Mouse (Mus musculus) midbrain, embryonic 11.5 days (tissue): Measurements from ENCODE around the gene Sergef. TPM values are rescaled to one million over a fixed set of nuclear protein-coding genes. Genes with fewer than 3 reads are reported as not detected.
A peak's percentile ranks its signal among the peaks of the same experiment; 100 is the strongest.

Experiments used
- ATAC-seq: fragments of 200-750 bp; cut with Nextera tagmentation; 2 replicates; pipeline ENCODE4 v1.8.0; 2017; ENCODE audit warnings: moderate TSS enrichment, moderate library complexity; ENCODE audit not compliant: low FRiP score
- DNase-seq: peaks from one replicate; pipeline ENCODE4 v3.0.0; 2015; ENCODE audit warnings: low spot score; ENCODE audit errors: missing footprints
- H3K27ac ChIP-seq: fragments of 300-500 bp; sonication (generic); 2 replicates; pipeline ENCODE4 v1.5.1; 2014; ENCODE audit warnings: low read depth, low read length
- H3K27me3 ChIP-seq: fragments of 300-500 bp; sonication (generic); 2 replicates; pipeline ENCODE4 v1.6.1; 2014; ENCODE audit warnings: mild to moderate bottlenecking, low read length, moderate library complexity, mixed read lengths; ENCODE audit not compliant: control insufficient read depth, insufficient read depth
- H3K36me3 ChIP-seq: fragments of 300-500 bp; sonication (generic); 2 replicates; pipeline ENCODE4 v1.6.1; 2014; ENCODE audit warnings: mild to moderate bottlenecking, low read length, moderate library complexity, mixed read lengths; ENCODE audit not compliant: control insufficient read depth, insufficient read depth
- H3K4me1 ChIP-seq: fragments of 300-500 bp; sonication (generic); 2 replicates; pipeline ENCODE4 v1.6.1; 2014; ENCODE audit warnings: low read length; ENCODE audit not compliant: control insufficient read depth, insufficient read depth
- H3K4me2 ChIP-seq: fragments of 300-500 bp; sonication (generic); 2 replicates; pipeline ENCODE4 v1.6.1; 2014; ENCODE audit warnings: mild to moderate bottlenecking, moderate library complexity
- H3K4me3 ChIP-seq: fragments of 300-500 bp; sonication (generic); 2 replicates; pipeline ENCODE4 v1.5.1; 2014; ENCODE audit warnings: low read depth, low read length
- H3K9ac ChIP-seq: fragments of 300-500 bp; sonication (generic); 2 replicates; pipeline ENCODE4 v1.6.1; 2014; ENCODE audit warnings: low read length
- H3K9me3 ChIP-seq: fragments of 300-500 bp; sonication (generic); 2 replicates; pipeline ENCODE4 v1.6.1; 2016; ENCODE audit warnings: low read length; ENCODE audit not compliant: control insufficient read depth
- WGBS: fragments of 180-500 bp; shearing (Covaris S2); extraction: QIAGEN DNeasy Blood & Tissue Kit; methylation state at CpG from one replicate; pipeline ENCODE4 v1.1.7; 2014; 5-methylcytosine and 5-hydroxymethylcytosine counted together
- polyA plus RNA-seq: library from polyadenylated mRNA; unstranded; fragments of >200 nt; fragmentation: Nextera tagmentation; extraction: Ambion mirVana; gene quantifications from 2 replicates; pipeline ENCODE4 v1.2.1, GENCODE M21; 2014

The Sergef gene
- polyA plus RNA-seq, 1 experiment from 2014 or later = 15.7 TPM

- peak overlapping the region; percentile 46; the same call in 1 of the 2 replicates for H3K27ac ChIP-seq
- H3K36me3 ChIP-seq = no peaks in the 10 kb centered on the region
- H3K4me2 ChIP-seq = peak overlapping the region; percentile 74
These were observed 517 bp downstream of the Sergef start for GRCm38 (mm10) chr7:46638889-46639691.

DNA sequence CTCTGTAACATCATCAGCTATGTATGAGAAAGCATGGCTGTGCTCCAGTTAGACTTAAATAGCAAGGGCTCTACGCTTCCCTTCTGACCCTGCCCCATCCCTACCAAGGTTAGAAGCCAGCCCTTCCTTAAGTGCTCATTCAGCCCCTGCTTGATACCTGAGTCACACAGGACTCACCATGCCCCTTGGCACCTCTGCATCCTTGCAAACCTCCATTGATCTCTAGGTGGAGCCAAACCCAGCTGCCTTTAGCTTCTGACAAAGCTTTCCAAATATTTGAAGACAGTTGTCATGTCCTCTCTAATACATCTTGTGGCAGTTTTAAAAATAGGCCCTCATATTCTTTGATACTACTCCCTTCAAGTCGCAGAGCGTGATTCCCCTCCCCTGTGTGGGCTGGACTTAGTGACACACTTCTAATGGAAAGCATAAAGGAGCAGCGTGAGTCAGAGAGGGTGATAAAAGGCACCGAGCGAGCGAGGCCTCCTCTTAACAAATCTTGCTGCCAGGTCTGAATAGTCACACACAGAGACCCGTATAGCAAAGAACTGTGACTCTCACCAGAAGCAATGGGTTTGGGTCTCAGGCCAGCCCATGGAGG, 11.1 kb downstream of the Sergef start:
- Histone ChIP-seq H3K4me1 (no peaks in the 10 kb centered on the region), H3K4me2 (no peak overlapping the region), H3K9me3 (no peaks in the 10 kb centered on the region), H3K9ac (no peak overlapping the region), H3K36me3 (0 out of 2 replicates have a peak, but pooled peaks cover 2% of the 10 kb centered on the region), H3K27ac (no peak overlapping the region), H3K4me3 (no peak overlapping the region), H3K27me3 (no peaks in the 10 kb centered on the region)
- no peak for ATAC-seq
- WGBS = 67% methylated on average over 8 of the region's 8 CpGs
- no peak for DNase-seq

More at GRCm38 (mm10) chr7:46638889-46639691, 517 bp downstream of the Sergef start:
- peak overlapping the region; percentile 75 for H3K9ac ChIP-seq
- H3K4me1 ChIP-seq = peaks cover 8% of the 10 kb centered on the region; the same call in 1 of the 2 replicates
- ATAC-seq = peak; percentile 43
- H3K4me3 ChIP-seq = peak overlapping the region; percentile 60
- 9% methylated on average over 32 of the region's 32 CpGs for WGBS
- DNase-seq = no peak
- no peaks in the 10 kb centered on the region; the same call in 1 of the 2 replicates for H3K27me3 ChIP-seq
- H3K9me3 ChIP-seq = no peaks in the 10 kb centered on the region

DNA sequence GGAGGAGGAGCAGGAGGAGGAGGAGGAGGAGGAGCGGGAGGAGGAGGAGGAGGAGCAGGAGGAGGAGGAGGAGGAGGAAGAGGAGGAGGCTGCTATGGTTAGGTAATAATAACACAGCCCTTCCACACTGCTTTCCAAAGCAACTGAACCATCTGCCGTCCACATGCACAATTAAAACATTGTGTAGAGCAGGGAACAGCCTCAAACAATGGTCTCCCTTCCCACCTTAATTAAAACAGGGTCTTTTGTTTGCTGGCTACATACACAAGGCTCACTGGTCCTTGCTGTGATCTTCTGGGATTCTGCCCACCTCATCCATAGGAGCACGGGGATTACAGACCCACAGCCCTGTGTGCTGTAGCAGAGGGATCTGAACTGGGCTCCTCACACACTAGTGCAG, 15.6 kb downstream of the Sergef start:
- Histone ChIP-seq H3K4me3 (no peak overlapping the region), H3K9me3 (no peaks in the 10 kb centered on the region), H3K4me2 (no peak overlapping the region), H3K27ac (no peak overlapping the region), H3K36me3 (no peaks in the 10 kb centered on the region), H3K4me1 (no peaks in the 10 kb centered on the region), H3K9ac (no peak overlapping the region), H3K27me3 (no peaks in the 10 kb centered on the region)
- ATAC-seq = no peak
- WGBS = 70% methylated on average over 2 of the region's 3 CpGs
- no peak for DNase-seq

DNA sequence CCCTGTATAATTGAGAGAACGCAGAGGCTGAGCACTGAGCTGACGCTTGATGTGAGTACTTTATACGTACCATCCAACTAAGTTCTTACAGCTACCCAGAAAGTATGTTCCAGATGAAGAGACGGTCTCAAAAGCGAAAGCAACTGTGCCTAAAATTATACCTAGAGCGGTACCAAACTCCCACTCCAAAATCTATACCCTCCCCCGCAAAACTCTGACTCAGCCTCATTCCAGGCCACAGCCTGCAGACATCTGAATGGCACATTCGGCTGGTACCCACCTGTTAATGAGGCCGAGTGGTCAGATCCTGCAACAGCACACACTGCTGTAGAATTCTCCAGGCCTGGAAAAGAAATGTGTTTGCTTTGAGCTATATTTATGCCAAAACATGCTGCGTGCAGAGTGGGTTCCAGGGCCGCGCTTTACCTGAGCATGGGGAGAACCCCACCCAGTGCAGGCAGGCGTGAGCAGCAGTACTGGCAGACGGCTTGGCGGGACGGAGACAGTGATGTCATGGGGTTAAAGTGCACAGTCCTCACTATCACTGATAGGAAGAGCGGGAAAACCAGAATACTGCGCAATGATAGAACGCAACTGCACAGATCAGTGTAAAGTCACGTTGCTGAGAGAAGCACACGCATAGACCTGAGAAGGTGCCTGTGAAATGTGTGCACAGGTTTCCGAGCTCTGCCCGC, 21.0 kb downstream of the Sergef start:
- Histone ChIP-seq H3K36me3 (no peaks in the 10 kb centered on the region), H3K27me3 (no peaks in the 10 kb centered on the region), H3K4me3 (no peak overlapping the region), H3K4me1 (no peaks in the 10 kb centered on the region), H3K9ac (no peak overlapping the region), H3K9me3 (no peaks in the 10 kb centered on the region), H3K4me2 (no peak overlapping the region), H3K27ac (no peak overlapping the region)
- DNase-seq (no peak), ATAC-seq (no peak)
- 94% methylated on average over 23 of the region's 23 CpGs for WGBS

- ATAC-seq = no peak
- H3K4me1 ChIP-seq = no peaks in the 10 kb centered on the region
- WGBS = 94% methylated on average over 7 of the region's 7 CpGs
- no peaks in the 10 kb centered on the region for H3K27me3 ChIP-seq
- DNase-seq = no peak
- no peak overlapping the region for H3K4me2 ChIP-seq
- H3K9ac ChIP-seq = no peak overlapping the region
- no peaks in the 10 kb centered on the region for H3K36me3 ChIP-seq
- no peak overlapping the region for H3K4me3 ChIP-seq
- H3K9me3 ChIP-seq = no peaks in the 10 kb centered on the region
- no peak overlapping the region for H3K27ac ChIP-seq
These were observed 23.1 kb downstream of the Sergef start for GRCm38 (mm10) chr7:46616429-46617005.

DNA sequence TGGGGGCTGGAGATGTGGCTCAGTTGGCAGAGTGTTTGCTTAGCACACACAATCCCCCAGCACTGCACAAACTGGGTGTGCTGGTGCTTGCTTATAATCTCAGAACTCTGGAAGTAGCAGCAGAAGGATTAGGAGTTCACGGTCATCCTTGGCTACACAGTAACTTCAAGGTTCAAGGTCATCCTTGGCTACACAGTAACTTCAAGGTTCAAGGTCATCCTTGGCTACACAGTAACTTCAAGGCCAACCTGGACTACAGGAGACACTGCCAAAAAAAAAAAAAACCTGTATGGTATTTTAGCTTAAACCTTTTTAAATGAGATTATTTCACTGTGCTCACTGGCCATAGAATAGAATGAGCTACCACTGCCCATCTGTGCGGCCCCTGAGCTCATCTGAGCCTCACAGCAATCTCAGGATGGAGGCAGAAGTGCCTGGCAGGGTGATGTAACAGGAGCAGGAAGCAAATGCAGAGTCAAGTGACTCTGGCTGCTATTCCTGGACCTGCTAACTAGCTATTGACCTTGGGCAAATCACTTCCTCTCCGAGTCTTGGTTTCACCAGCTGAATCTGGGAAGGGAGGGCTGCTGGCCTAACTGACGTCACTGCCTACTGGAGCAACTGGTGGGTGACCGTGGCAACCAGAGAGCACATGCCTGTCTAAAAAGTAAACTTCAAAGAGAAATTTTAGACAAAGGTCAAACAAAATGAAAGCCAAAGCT, 24.2 kb downstream of the Sergef start:
- WGBS = 75% methylated on average over 5 of the region's 5 CpGs
- no peak overlapping the region for H3K27ac ChIP-seq
- H3K4me3 ChIP-seq = no peak overlapping the region
- ATAC-seq (no peak), DNase-seq (peak; percentile 12)
- no peaks in the 10 kb centered on the region for H3K9me3 ChIP-seq
- no peak overlapping the region for H3K9ac ChIP-seq
- no peaks in the 10 kb centered on the region for H3K27me3 ChIP-seq
- H3K4me1 ChIP-seq = no peaks in the 10 kb centered on the region
- no peak overlapping the region for H3K4me2 ChIP-seq
- H3K36me3 ChIP-seq = no peaks in the 10 kb centered on the region

- no peak for DNase-seq
- Histone ChIP-seq H3K27me3 (no peaks in the 10 kb centered on the region), H3K27ac (no peak overlapping the region), H3K4me1 (no peaks in the 10 kb centered on the region), H3K9ac (no peak overlapping the region), H3K36me3 (no peaks in the 10 kb centered on the region), H3K9me3 (no peaks in the 10 kb centered on the region), H3K4me2 (no peak overlapping the region), H3K4me3 (no peak overlapping the region)
- 89% methylated on average over 12 of the region's 12 CpGs for WGBS
- no peak for ATAC-seq
These were observed 25.3 kb downstream of the Sergef start for GRCm38 (mm10) chr7:46614263-46614662.

DNA sequence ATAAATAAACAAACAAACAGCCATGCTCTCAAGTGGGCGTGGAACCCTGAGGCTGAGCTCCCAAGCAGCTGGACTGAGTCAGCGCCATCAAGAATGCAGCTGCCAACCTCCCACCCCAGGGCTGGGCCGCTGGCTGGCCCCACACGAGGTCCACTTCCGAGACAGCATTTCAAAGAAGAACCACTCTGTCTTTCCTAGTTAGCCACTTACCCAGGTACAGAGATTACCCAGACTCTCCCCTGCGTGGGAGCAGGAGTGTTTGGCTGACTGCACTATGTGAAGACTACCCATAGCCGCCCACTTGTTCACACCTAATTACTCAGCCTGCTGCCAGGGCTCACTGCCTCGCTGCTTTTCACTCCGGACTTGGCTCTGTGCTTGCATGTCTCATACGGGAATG, 26.5 kb downstream of the Sergef start:
- ATAC-seq (no peak), DNase-seq (peak; percentile 39)
- Histone ChIP-seq H3K9ac (no peak overlapping the region), H3K4me3 (no peak overlapping the region), H3K27ac (no peak overlapping the region), H3K27me3 (no peaks in the 10 kb centered on the region), H3K36me3 (no peaks in the 10 kb centered on the region), H3K9me3 (no peaks in the 10 kb centered on the region), H3K4me2 (no peak overlapping the region), H3K4me1 (no peaks in the 10 kb centered on the region)
- WGBS = 89% methylated on average over 10 of the region's 10 CpGs
